Mouse (Mus musculus): ENCODE results near the gene Fcgr1.

- no peak for TF ChIP-seq CTCF (IDR thresholded peaks at IDR 0.05; ENCODE audit: control insufficient read depth, insufficient read depth, low read length)
- TF ChIP-seq POLR2A (IDR thresholded peaks at IDR 0.05; ENCODE audit: borderline replicate concordance, control insufficient read depth, low read depth, low read length) = no peak
Observed at GRCm38 (mm10) chr3:96293787-96294186, at the start of gene Fcgr1.

All from bone marrow, adult 2 months (tissue).